Mouse (Mus musculus) testis, adult 2 months (tissue): ENCODE results near the gene Cmtm8. TPM values are rescaled to one million over a fixed set of nuclear protein-coding genes. Genes with fewer than 3 reads are reported as not detected.

ENCODE experiments used
- H3K27ac ChIP-seq: fragments of 200-500 bp; 2 replicates; pipeline ENCODE4 v1.5.1; 2012; ENCODE audit warnings: low read depth, low read length; ENCODE audit not compliant: control insufficient read depth, insufficient read depth
- H3K27me3 ChIP-seq: fragments of 200-500 bp; 2 replicates; pipeline ENCODE4 v1.6.1; 2012; ENCODE audit warnings: mild to moderate bottlenecking, low read length, moderate library complexity; ENCODE audit not compliant: control insufficient read depth, insufficient read depth
- H3K36me3 ChIP-seq: fragments of 200-500 bp; 2 replicates; pipeline ENCODE4 v1.6.1; 2012; ENCODE audit warnings: mild to moderate bottlenecking, low read length; ENCODE audit not compliant: control insufficient read depth, insufficient read depth
- H3K4me1 ChIP-seq: fragments of 200-500 bp; 2 replicates; pipeline ENCODE4 v1.6.1; 2012; ENCODE audit warnings: low read length; ENCODE audit not compliant: control insufficient read depth, insufficient read depth
- H3K4me3 ChIP-seq: fragments of 200-500 bp; 2 replicates; pipeline ENCODE4 v1.5.1; 2012; ENCODE audit warnings: low read depth, mild to moderate bottlenecking, low read length, moderate library complexity, mixed read lengths; ENCODE audit not compliant: control insufficient read depth
- CTCF ChIP-seq: fragments of 200-500 bp; IDR thresholded peaks from 2 replicates; pipeline ENCODE4 v1.5.1; 2012; ENCODE audit warnings: low read depth, mild to moderate bottlenecking, inconsistent platforms, low read length, moderate library complexity; ENCODE audit not compliant: control insufficient read depth, insufficient read depth, insufficient replicate concordance
- POLR2A ChIP-seq: fragments of 200-500 bp; IDR thresholded peaks from 2 replicates; pipeline ENCODE4 v1.6.1; 2012; ENCODE audit warnings: low read depth, mild to moderate bottlenecking, inconsistent platforms, low read length, moderate library complexity; ENCODE audit not compliant: control insufficient read depth
- polyA plus RNA-seq: library from polyadenylated mRNA; depleted of rRNA; stranded (reverse); fragments of >200 nt; gene quantifications from 2 replicates; pipeline ENCODE4 v1.2.3, GENCODE M21; 2012; rRNA removed

Cmtm8 gene
- polyA plus RNA-seq, 1 experiment: 1.7 TPM

GRCm38 (mm10) chr9:114747012-114747411 is 96.9 kb downstream of the Cmtm8 start:
- Histone ChIP-seq H3K36me3 (no peaks in the 10 kb centered on the region; the same call in 1 of the 2 replicates), H3K27me3 (no peaks in the 10 kb centered on the region), H3K4me1 (no peaks in the 10 kb centered on the region), H3K27ac (no peak overlapping the region; the same call in 1 of the 2 replicates), H3K4me3 (no peak overlapping the region)
- no peak for TF ChIP-seq CTCF
- TF ChIP-seq POLR2A: no peak

- no peaks in the 10 kb centered on the region for H3K4me1 ChIP-seq
- no peaks in the 10 kb centered on the region; the same call in 1 of the 2 replicates for H3K36me3 ChIP-seq
- H3K4me3 ChIP-seq: no peak overlapping the region
- no peak for TF ChIP-seq CTCF
- H3K27me3 ChIP-seq: no peaks in the 10 kb centered on the region
- H3K27ac ChIP-seq: no peak overlapping the region
Observed at GRCm38 (mm10) chr9:114745654-114746053, 98.3 kb downstream of the Cmtm8 start.

DNA sequence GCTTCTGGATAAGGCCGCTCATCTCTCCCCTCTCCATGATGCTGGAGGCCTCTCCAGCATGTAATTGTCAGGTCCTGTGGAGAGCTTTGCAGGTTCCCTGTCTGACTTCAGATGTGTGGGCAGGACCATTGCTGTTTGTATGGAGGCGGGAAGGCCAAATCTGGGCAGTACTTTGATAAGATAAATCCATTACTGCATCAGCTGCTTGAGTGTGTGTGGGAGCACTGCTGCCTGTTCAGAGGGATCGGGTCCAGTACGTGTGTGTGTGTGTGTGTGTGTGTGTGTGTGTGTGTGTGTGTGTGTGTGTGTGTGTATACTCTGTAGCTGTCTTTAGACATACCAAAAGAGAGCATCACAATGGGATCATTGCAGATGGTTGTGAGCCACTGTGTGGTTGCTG is 98.8 kb downstream of the Cmtm8 start:
- no peak for TF ChIP-seq CTCF
- no peak for TF ChIP-seq POLR2A
- Histone ChIP-seq H3K4me1 (no peaks in the 10 kb centered on the region), H3K36me3 (no peaks in the 10 kb centered on the region; the same call in 1 of the 2 replicates), H3K4me3 (no peak overlapping the region), H3K27ac (no peak overlapping the region), H3K27me3 (no peaks in the 10 kb centered on the region)

GRCm38 (mm10) chr9:114742731-114743130 is 101.2 kb downstream of the Cmtm8 start:
- no peak overlapping the region for H3K4me3 ChIP-seq
- no peaks in the 10 kb centered on the region for H3K27me3 ChIP-seq
- H3K36me3 ChIP-seq: no peaks in the 10 kb centered on the region; the same call in 1 of the 2 replicates
- TF ChIP-seq POLR2A (no peak), CTCF (no peak)
- no peaks in the 10 kb centered on the region for H3K4me1 ChIP-seq
- H3K27ac ChIP-seq: no peak overlapping the region

GRCm38 (mm10) chr9:114740336-114740735 is 103.6 kb downstream of the Cmtm8 start:
- Histone ChIP-seq H3K4me1 (peaks cover 2% of the 10 kb centered on the region), H3K27ac (no peak overlapping the region), H3K4me3 (no peak overlapping the region), H3K27me3 (no peaks in the 10 kb centered on the region), H3K36me3 (no peaks in the 10 kb centered on the region; the same call in 1 of the 2 replicates)
- no peak for TF ChIP-seq POLR2A
- no peak for TF ChIP-seq CTCF

Other genes starting within 250 kb of the Cmtm8 start
- gene Cnot10, start 204.0 kb downstream of the Cmtm8 start, polyA plus RNA-seq: 37.6 and 40.1 TPM in 2 replicates
- 3.8 and 4.7 TPM in 2 replicates for gene Dync1li1, start 155.4 kb downstream of the Cmtm8 start, polyA plus RNA-seq
- gene Cmtm6, start 113.0 kb downstream of the Cmtm8 start, polyA plus RNA-seq: 19.5 and 25.9 TPM in 2 replicates
- gene Cmtm7, start 62.3 kb downstream of the Cmtm8 start, polyA plus RNA-seq: 6.8 and 10.1 TPM in 2 replicates
- 3.1 and 3.2 TPM in 2 replicates for gene Gpd1l, start 89.8 kb upstream of the Cmtm8 start, polyA plus RNA-seq
- gene Osbpl10, start 134.4 kb upstream of the Cmtm8 start, polyA plus RNA-seq: 136 and 161 TPM in 2 replicates
- 19.3 and 25.9 TPM in 2 replicates for gene Rps27rt, start 138.6 kb upstream of the Cmtm8 start, polyA plus RNA-seq